ENCODE assay signal across 8 mouse cellular contexts in the genomic region with DNA sequence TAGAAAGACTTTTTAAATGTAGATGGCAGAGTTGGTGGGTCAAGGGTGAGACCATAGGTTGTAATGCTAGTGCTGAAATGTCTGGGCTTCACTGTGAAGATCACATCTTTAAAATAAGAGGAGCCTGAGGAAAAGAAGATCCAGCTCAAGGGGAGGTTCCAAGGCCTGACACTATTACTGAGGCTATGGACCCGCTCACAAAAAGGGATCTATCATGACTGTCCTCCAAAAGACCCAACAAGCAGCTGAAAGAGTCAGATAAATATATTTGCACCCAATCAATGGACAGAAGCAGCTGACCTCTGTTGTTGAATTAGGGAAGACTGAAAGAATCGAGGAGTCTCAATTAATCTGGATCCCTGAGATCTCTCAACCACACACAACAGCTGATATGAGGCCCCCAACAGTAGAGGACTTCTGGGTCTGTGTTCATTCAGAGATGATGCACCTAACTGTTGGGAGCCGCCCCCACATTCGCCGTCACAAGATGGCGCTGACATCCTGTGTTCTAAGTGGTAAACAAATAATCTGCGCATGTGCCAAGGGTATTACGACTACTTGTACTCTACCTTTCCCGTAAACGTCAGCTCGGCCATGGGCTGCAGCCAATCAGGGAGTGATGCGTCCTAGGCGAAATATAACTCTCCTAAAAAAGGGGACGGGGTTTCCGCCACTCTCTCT.
A peak's percentile ranks its signal among the peaks of the same experiment; 100 is the strongest.
DNase-seq lines count a peak whose midpoint lies in the region; ATAC-seq and TF ChIP-seq lines count a peak whose summit lies in the region.
"Not testable (repeated sequence)": the region's sequence is repeated elsewhere in the genome, so short reads cannot be mapped to it uniquely, and the experiment has no call there.

No protein-coding gene starts in this region.

- H3K9ac ChIP-seq in forebrain, embryonic 13.5 days; hindbrain, embryonic 12.5 days; liver, embryonic 12.5 days; midbrain, postnatal 0 days (replicated peaks; ENCODE audit: low read length, poor library complexity, severe bottlenecking); stomach, postnatal 0 days (ENCODE audit: low read length): not testable (repeated sequence)

- H3K4me2 ChIP-seq in forebrain, embryonic 13.5 days, result peak overlapping the region; percentile 33; the same call in 1 of the 2 replicates
- not testable (repeated sequence) for H3K4me2 ChIP-seq in hindbrain, embryonic 12.5 days (replicated peaks); liver, embryonic 12.5 days; stomach, postnatal 0 days (replicated peaks; ENCODE audit: low read depth)
- peak overlapping the region; percentile 6; the same call in 1 of the 2 replicates for H3K4me2 ChIP-seq in midbrain, postnatal 0 days (ENCODE audit: low read depth, low read length, poor library complexity, severe bottlenecking)

- DNase-seq in MN1 (ENCODE audit: low spot score), result peak; percentile 17
- peak; percentile 9 for DNase-seq in cerebellum, adult 9-11 months
- peak; percentile 17 to 34 for DNase-seq in kidney, postnatal 4 days
- peak; percentile 31 for DNase-seq in midbrain, postnatal 0 days (ENCODE audit: low spot score)
- peak; percentile 15 for DNase-seq in stomach, postnatal 0 days (ENCODE audit: low spot score)

- TF ChIP-seq CTCF in midbrain, postnatal 0 days (IDR thresholded peaks at IDR 0.05), result peak; percentile 49; the same call in 1 of the 2 replicates
- peak; percentile 6; the same call in 1 of the 2 replicates for TF ChIP-seq CTCF in stomach, postnatal 0 days (IDR thresholded peaks at IDR 0.05; ENCODE audit: low read depth)

- peak; percentile 95 for ATAC-seq in forebrain, embryonic 13.5 days
- ATAC-seq in hindbrain, embryonic 12.5 days (ENCODE audit: low FRiP score), result peak; percentile 87
- ATAC-seq in liver, embryonic 12.5 days, result peak; percentile 32; the same call in 1 of the 2 replicates
- ATAC-seq in midbrain, postnatal 0 days (ENCODE audit: low FRiP score), result peak; percentile 79
- not testable (repeated sequence) for ATAC-seq in stomach, postnatal 0 days (ENCODE audit: low FRiP score, low TSS enrichment)

- H3K4me3 ChIP-seq in forebrain, embryonic 13.5 days; hindbrain, embryonic 12.5 days; liver, embryonic 12.5 days; midbrain, postnatal 0 days (ENCODE audit: low read depth, low read length); stomach, postnatal 0 days (ENCODE audit: low read depth, low read length): not testable (repeated sequence)

- not testable (repeated sequence) for H3K4me1 ChIP-seq in forebrain, embryonic 13.5 days; hindbrain, embryonic 12.5 days; liver, embryonic 12.5 days; midbrain, postnatal 0 days (ENCODE audit: insufficient read depth, low read length); stomach, postnatal 0 days (replicated peaks; ENCODE audit: control insufficient read depth, insufficient read depth)

- WGBS in forebrain, embryonic 13.5 days, result 35% methylated on average over 7 of the region's 15 CpGs
- WGBS in hindbrain, embryonic 12.5 days, result 23% methylated on average over 10 of the region's 15 CpGs
- 24% methylated on average over 9 of the region's 15 CpGs for WGBS in liver, embryonic 12.5 days (ENCODE audit: insufficient replicate concordance)
- 25% methylated on average over 6 of the region's 15 CpGs for WGBS in midbrain, postnatal 0 days
- WGBS in stomach, postnatal 0 days, result 36% methylated on average over 6 of the region's 15 CpGs

- not testable (repeated sequence) for H3K27me3 ChIP-seq in forebrain, embryonic 13.5 days; hindbrain, embryonic 12.5 days; liver, embryonic 12.5 days (replicated peaks); midbrain, postnatal 0 days (ENCODE audit: insufficient read depth, low read length); stomach, postnatal 0 days (ENCODE audit: control insufficient read depth, insufficient read depth, low read length)

- H3K9me3 ChIP-seq in forebrain, embryonic 13.5 days (replicated peaks); hindbrain, embryonic 12.5 days (replicated peaks); liver, embryonic 12.5 days (replicated peaks); midbrain, postnatal 0 days (ENCODE audit: low read length); stomach, postnatal 0 days (ENCODE audit: control insufficient read depth, low read length): not testable (repeated sequence)

- H3K36me3 ChIP-seq in forebrain, embryonic 13.5 days (ENCODE audit: poor library complexity, severe bottlenecking); hindbrain, embryonic 12.5 days; liver, embryonic 12.5 days; midbrain, postnatal 0 days (ENCODE audit: insufficient read depth, low read length); stomach, postnatal 0 days (ENCODE audit: control insufficient read depth, insufficient read depth, low read length): not testable (repeated sequence)

- H3K27ac ChIP-seq in forebrain, embryonic 13.5 days; hindbrain, embryonic 12.5 days; liver, embryonic 12.5 days; midbrain, postnatal 0 days (ENCODE audit: low read depth, low read length); stomach, postnatal 0 days (replicated peaks): not testable (repeated sequence)

- TF ChIP-seq EP300 in stomach, postnatal 0 days (optimal IDR thresholded peaks at IDR 0.05), result not testable (repeated sequence)
